Mouse (Mus musculus) hindbrain, postnatal 0 days (tissue): ENCODE measurements around the gene Cpne4. TPM values are rescaled to one million over a fixed set of nuclear protein-coding genes. Genes with fewer than 3 reads are reported as not detected.

Source experiments
- ATAC-seq: fragments of 200-750 bp; cut with Nextera tagmentation; 2 replicates; pipeline ENCODE4 v1.8.0; 2017; ENCODE audit warnings: mild to moderate bottlenecking, moderate TSS enrichment, moderate library complexity
- DNase-seq: peaks from one replicate; pipeline ENCODE4 v3.0.0-alpha.2; 2015; ENCODE audit warnings: low spot score
- H3K27ac ChIP-seq: fragments of 300-500 bp; sonication (generic); 2 replicates; pipeline ENCODE4 v1.5.1; 2014; ENCODE audit warnings: mild to moderate bottlenecking
- H3K27me3 ChIP-seq: fragments of 300-500 bp; sonication (generic); 2 replicates; pipeline ENCODE4 v1.6.1; 2014; ENCODE audit warnings: low read length, mixed read lengths; ENCODE audit not compliant: insufficient read depth
- H3K36me3 ChIP-seq: fragments of 300-500 bp; sonication (generic); 2 replicates; pipeline ENCODE4 v1.6.1; 2014; ENCODE audit warnings: low read length, mixed read lengths; ENCODE audit not compliant: insufficient read depth
- H3K4me1 ChIP-seq: fragments of 300-500 bp; sonication (generic); 2 replicates; pipeline ENCODE4 v1.6.1; 2014; ENCODE audit warnings: antibody characterized with exemption, low read length, mixed read lengths; ENCODE audit not compliant: insufficient read depth
- H3K4me2 ChIP-seq: fragments of 300-500 bp; sonication (generic); 2 replicates; pipeline ENCODE4 v1.6.1; 2014; ENCODE audit warnings: low read depth, mild to moderate bottlenecking, low read length, moderate library complexity, mixed read lengths
- H3K4me3 ChIP-seq: fragments of 300-500 bp; sonication (generic); 2 replicates; pipeline ENCODE4 v1.5.1; 2014; ENCODE audit warnings: low read length
- H3K9ac ChIP-seq: fragments of 300-500 bp; sonication (generic); replicated peaks from 2 replicates; pipeline ENCODE4 v1.6.1; 2014; ENCODE audit warnings: mild to moderate bottlenecking, low read length, moderate library complexity, mixed read lengths
- H3K9me3 ChIP-seq: fragments of 300-500 bp; sonication (generic); 2 replicates; pipeline ENCODE4 v1.6.1; 2016; ENCODE audit warnings: low read length, mixed read lengths
- CTCF ChIP-seq: IDR thresholded peaks from 2 replicates; pipeline ENCODE4 v1.5.1; 2016; ENCODE audit warnings: antibody characterized with exemption, control low read depth, low read depth
- WGBS: fragments of 180-500 bp; shearing (Covaris S2); extraction: QIAGEN DNeasy Blood & Tissue Kit; methylation state at CpG from one replicate; pipeline ENCODE4 v1.1.7; 2014; 5-methylcytosine and 5-hydroxymethylcytosine counted together
- polyA plus RNA-seq: library from polyadenylated mRNA; unstranded; fragments of >200 nt; fragmentation: Nextera tagmentation; extraction: Ambion mirVana; gene quantifications from 2 replicates; pipeline ENCODE4 v1.2.1, GENCODE M21; 2015
- total RNA-seq: library from RNA; depleted of rRNA; stranded (reverse); fragments of >200 nt; gene quantifications from 2 replicates; pipeline ENCODE4 v1.2.3, GENCODE M21; 2014

Gene Cpne4
- total and polyA plus RNA-seq, 2 experiments from 2014 or later: 10.9 to 19.3 TPM

- no peak for ATAC-seq
- no peak overlapping the region for H3K27ac ChIP-seq
- no peaks in the 10 kb centered on the region for H3K36me3 ChIP-seq
- H3K27me3 ChIP-seq: no peaks in the 10 kb centered on the region
- no peak overlapping the region for H3K4me3 ChIP-seq
- no peak overlapping the region for H3K9ac ChIP-seq
- DNase-seq: no peak
- H3K9me3 ChIP-seq: no peaks in the 10 kb centered on the region
- TF ChIP-seq CTCF: no peak
- no peaks in the 10 kb centered on the region for H3K4me1 ChIP-seq
- no peak overlapping the region for H3K4me2 ChIP-seq
- 77% methylated on average over 4 of the region's 4 CpGs for WGBS
These were observed 348.3 kb downstream of the Cpne4 start for GRCm38 (mm10) chr9:104895360-104895759.

GRCm38 (mm10) chr9:104901118-104901517 is 354.0 kb downstream of the Cpne4 start:
- H3K9me3 ChIP-seq: no peaks in the 10 kb centered on the region
- no peaks in the 10 kb centered on the region for H3K27me3 ChIP-seq
- H3K4me1 ChIP-seq: no peaks in the 10 kb centered on the region
- H3K36me3 ChIP-seq: no peaks in the 10 kb centered on the region
- H3K9ac ChIP-seq: no peak overlapping the region
- TF ChIP-seq CTCF: no peak
- no peak overlapping the region for H3K4me3 ChIP-seq
- no peak for ATAC-seq
- no peak overlapping the region for H3K27ac ChIP-seq
- DNase-seq: no peak
- WGBS: 36% methylated on average over 6 of the region's 6 CpGs
- no peak overlapping the region for H3K4me2 ChIP-seq

- Histone ChIP-seq H3K4me3 (no peak overlapping the region), H3K36me3 (no peaks in the 10 kb centered on the region), H3K4me1 (no peaks in the 10 kb centered on the region), H3K9ac (no peak overlapping the region), H3K4me2 (no peak overlapping the region), H3K9me3 (no peaks in the 10 kb centered on the region), H3K27me3 (no peaks in the 10 kb centered on the region), H3K27ac (no peak overlapping the region)
- TF ChIP-seq CTCF: no peak
- WGBS: 78% methylated on average over 2 of the region's 2 CpGs
- ATAC-seq (no peak), DNase-seq (no peak)
These were observed 354.7 kb downstream of the Cpne4 start for GRCm38 (mm10) chr9:104901827-104902226.

GRCm38 (mm10) chr9:104912686-104913085 is 365.6 kb downstream of the Cpne4 start:
- H3K9me3 ChIP-seq: no peaks in the 10 kb centered on the region
- H3K4me3 ChIP-seq: no peak overlapping the region
- no peak for ATAC-seq
- DNase-seq: no peak
- WGBS: 74% methylated on average over 2 of the region's 2 CpGs
- no peaks in the 10 kb centered on the region for H3K27me3 ChIP-seq
- TF ChIP-seq CTCF: no peak
- no peak overlapping the region for H3K4me2 ChIP-seq
- H3K27ac ChIP-seq: no peak overlapping the region
- no peaks in the 10 kb centered on the region for H3K36me3 ChIP-seq
- H3K4me1 ChIP-seq: no peaks in the 10 kb centered on the region
- H3K9ac ChIP-seq: no peak overlapping the region

GRCm38 (mm10) chr9:104913327-104913726 is 366.2 kb downstream of the Cpne4 start:
- Histone ChIP-seq H3K27ac (no peak overlapping the region), H3K4me3 (no peak overlapping the region), H3K36me3 (no peaks in the 10 kb centered on the region), H3K27me3 (no peaks in the 10 kb centered on the region), H3K4me2 (no peak overlapping the region), H3K9me3 (no peaks in the 10 kb centered on the region), H3K4me1 (no peaks in the 10 kb centered on the region), H3K9ac (no peak overlapping the region)
- 73% methylated on average over 2 of the region's 2 CpGs for WGBS
- no peak for TF ChIP-seq CTCF
- DNase-seq: no peak
- ATAC-seq: no peak

- ATAC-seq (no peak), DNase-seq (no peak)
- no peaks in the 10 kb centered on the region for H3K27me3 ChIP-seq
- H3K9ac ChIP-seq: no peak overlapping the region
- no peak overlapping the region for H3K27ac ChIP-seq
- TF ChIP-seq CTCF: no peak
- WGBS: 97% methylated on average over 4 of the region's 4 CpGs
- H3K4me1 ChIP-seq: no peaks in the 10 kb centered on the region
- H3K4me2 ChIP-seq: no peak overlapping the region
- no peak overlapping the region for H3K4me3 ChIP-seq
- H3K36me3 ChIP-seq: no peaks in the 10 kb centered on the region
- no peaks in the 10 kb centered on the region for H3K9me3 ChIP-seq
These were observed 374.1 kb downstream of the Cpne4 start for GRCm38 (mm10) chr9:104921197-104921596.

GRCm38 (mm10) chr9:104922051-104922450 is 375.0 kb downstream of the Cpne4 start:
- no peak overlapping the region for H3K4me2 ChIP-seq
- no peak overlapping the region for H3K4me3 ChIP-seq
- H3K9ac ChIP-seq: no peak overlapping the region
- H3K36me3 ChIP-seq: no peaks in the 10 kb centered on the region
- ATAC-seq (no peak), DNase-seq (no peak)
- WGBS: 83% methylated on average over 2 of the region's 2 CpGs
- H3K27ac ChIP-seq: no peak overlapping the region
- H3K4me1 ChIP-seq: no peaks in the 10 kb centered on the region
- H3K9me3 ChIP-seq: no peaks in the 10 kb centered on the region
- TF ChIP-seq CTCF: no peak
- H3K27me3 ChIP-seq: no peaks in the 10 kb centered on the region
